Mouse (Mus musculus): Measurements from ENCODE around the gene Olfr480. TPM values are rescaled to one million over a fixed set of nuclear protein-coding genes. Genes with fewer than 3 reads are reported as not detected.

The Olfr480 gene
- polyA plus RNA-seq (2015; fragmentation: Nextera tagmentation; extraction: Ambion mirVana), result not detected in 2 replicates

- 88% methylated on average over 1 of the region's 1 CpGs for WGBS
- H3K4me1 ChIP-seq (ENCODE audit: control insufficient read depth, insufficient read depth, low read depth, low read length), result no peaks in the 10 kb centered on the region
- no peak within 1 kb of the TSS for H3K4me3 ChIP-seq (ENCODE audit: low read length)
- no peaks in the 10 kb centered on the region for H3K36me3 ChIP-seq (ENCODE audit: control insufficient read depth, insufficient read depth, low read length)
- no peak within 1 kb of the TSS for H3K4me2 ChIP-seq (ENCODE audit: low read length)
- ATAC-seq, result no peak
- no peaks in the 10 kb centered on the region for H3K9me3 ChIP-seq (ENCODE audit: control insufficient read depth, low read length)
- no peak within 1 kb of the TSS for H3K9ac ChIP-seq (ENCODE audit: low read depth, low read length)
- H3K27me3 ChIP-seq (replicated peaks; ENCODE audit: control insufficient read depth, insufficient read depth, low read length), result no peaks in the 10 kb centered on the region
- no peak within 1 kb of the TSS for H3K27ac ChIP-seq (ENCODE audit: low read depth, low read length)
Measured at GRCm38 (mm10) chr7:108067246-108067645, at the start of gene Olfr480. Olfr480 (minus strand) TSS chr7:108067346.

- Histone ChIP-seq H3K36me3 (ENCODE audit: control insufficient read depth, insufficient read depth, low read length) (no peaks in the 10 kb centered on the region), H3K9ac (ENCODE audit: low read depth, low read length) (no peak within 1 kb of the TSS), H3K4me3 (ENCODE audit: low read length) (no peak within 1 kb of the TSS), H3K27ac (ENCODE audit: low read depth, low read length) (no peak within 1 kb of the TSS), H3K27me3 (replicated peaks; ENCODE audit: control insufficient read depth, insufficient read depth, low read length) (no peaks in the 10 kb centered on the region), H3K4me2 (ENCODE audit: low read length) (no peak within 1 kb of the TSS), H3K4me1 (ENCODE audit: control insufficient read depth, insufficient read depth, low read depth, low read length) (no peaks in the 10 kb centered on the region), H3K9me3 (ENCODE audit: control insufficient read depth, low read length) (no peaks in the 10 kb centered on the region)
- no peak for ATAC-seq
- 93% methylated on average over 1 of the region's 1 CpGs for WGBS
Measured at GRCm38 (mm10) chr7:108100549-108100948, 33.4 kb upstream of the Olfr480 start, which contains the start of gene Olfr483. Olfr483 (plus strand) TSS chr7:108100849.

GRCm38 (mm10) chr7:108097486-108097885 lies 30.3 kb upstream of the Olfr480 start, which contains the start of gene Olfr482:
Olfr482 (minus strand) TSS chr7:108097586.
- Histone ChIP-seq H3K4me1 (ENCODE audit: control insufficient read depth, insufficient read depth, low read depth, low read length) (no peaks in the 10 kb centered on the region), H3K27me3 (replicated peaks; ENCODE audit: control insufficient read depth, insufficient read depth, low read length) (no peaks in the 10 kb centered on the region), H3K9ac (ENCODE audit: low read depth, low read length) (no peak within 1 kb of the TSS), H3K9me3 (ENCODE audit: control insufficient read depth, low read length) (no peaks in the 10 kb centered on the region), H3K27ac (ENCODE audit: low read depth, low read length) (no peak within 1 kb of the TSS), H3K36me3 (ENCODE audit: control insufficient read depth, insufficient read depth, low read length) (no peaks in the 10 kb centered on the region), H3K4me2 (ENCODE audit: low read length) (no peak within 1 kb of the TSS), H3K4me3 (ENCODE audit: low read length) (no peak within 1 kb of the TSS)
- ATAC-seq, result no peak
- WGBS, result 77% methylated on average over 1 of the region's 1 CpGs

GRCm38 (mm10) chr7:108079555-108079954 lies 12.4 kb upstream of the Olfr480 start, which contains the start of gene Olfr481:
Olfr481 (plus strand) TSS chr7:108079855.
- Histone ChIP-seq H3K9me3 (ENCODE audit: control insufficient read depth, low read length) (no peaks in the 10 kb centered on the region), H3K27ac (ENCODE audit: low read depth, low read length) (no peak within 1 kb of the TSS), H3K36me3 (ENCODE audit: control insufficient read depth, insufficient read depth, low read length) (no peaks in the 10 kb centered on the region), H3K27me3 (replicated peaks; ENCODE audit: control insufficient read depth, insufficient read depth, low read length) (no peaks in the 10 kb centered on the region), H3K4me1 (ENCODE audit: control insufficient read depth, insufficient read depth, low read depth, low read length) (no peaks in the 10 kb centered on the region), H3K4me2 (ENCODE audit: low read length) (no peak within 1 kb of the TSS), H3K4me3 (ENCODE audit: low read length) (no peak within 1 kb of the TSS), H3K9ac (ENCODE audit: low read depth, low read length) (no peak within 1 kb of the TSS)
- ATAC-seq, result no peak

- WGBS, result 92% methylated on average over 2 of the region's 2 CpGs
- ATAC-seq, result no peak
- no peaks in the 10 kb centered on the region for H3K4me1 ChIP-seq (ENCODE audit: control insufficient read depth, insufficient read depth, low read depth, low read length)
Measured at GRCm38 (mm10) chr7:108050393-108050792, 16.8 kb downstream of the Olfr480 start, which contains the start of gene Olfr479. Olfr479 (plus strand) TSS chr7:108050693.

GRCm38 (mm10) chr7:108033889-108034288 lies 33.3 kb downstream of the Olfr480 start, which contains the start of gene Olfr478:
Olfr478 (minus strand) TSS chr7:108033989.
- H3K4me3 ChIP-seq (ENCODE audit: low read length), result no peak within 1 kb of the TSS
- no peak within 1 kb of the TSS for H3K27ac ChIP-seq (ENCODE audit: low read depth, low read length)
- H3K9me3 ChIP-seq (ENCODE audit: control insufficient read depth, low read length), result no peaks in the 10 kb centered on the region
- H3K4me1 ChIP-seq (ENCODE audit: control insufficient read depth, insufficient read depth, low read depth, low read length), result no peaks in the 10 kb centered on the region
- H3K9ac ChIP-seq (ENCODE audit: low read depth, low read length), result no peak within 1 kb of the TSS
- WGBS, result 85% methylated on average over 3 of the region's 3 CpGs
- H3K27me3 ChIP-seq (replicated peaks; ENCODE audit: control insufficient read depth, insufficient read depth, low read length), result no peaks in the 10 kb centered on the region
- ATAC-seq, result no peak
- no peak within 1 kb of the TSS for H3K4me2 ChIP-seq (ENCODE audit: low read length)
- H3K36me3 ChIP-seq (ENCODE audit: control insufficient read depth, insufficient read depth, low read length), result no peaks in the 10 kb centered on the region

More at GRCm38 (mm10) chr7:108050393-108050792, 16.8 kb downstream of the Olfr480 start, which contains the start of gene Olfr479:
- H3K9me3 ChIP-seq (ENCODE audit: control insufficient read depth, low read length), result no peaks in the 10 kb centered on the region
- no peak within 1 kb of the TSS for H3K27ac ChIP-seq (ENCODE audit: low read depth, low read length)
- no peak within 1 kb of the TSS for H3K4me2 ChIP-seq (ENCODE audit: low read length)
- H3K4me3 ChIP-seq (ENCODE audit: low read length), result no peak within 1 kb of the TSS
- H3K9ac ChIP-seq (ENCODE audit: low read depth, low read length), result no peak within 1 kb of the TSS
- H3K27me3 ChIP-seq (replicated peaks; ENCODE audit: control insufficient read depth, insufficient read depth, low read length), result no peaks in the 10 kb centered on the region
- H3K36me3 ChIP-seq (ENCODE audit: control insufficient read depth, insufficient read depth, low read length), result no peaks in the 10 kb centered on the region

Other genes with a start within 250 kb of the Olfr480 start
- not detected in 2 replicates for gene Olfr469, start 241.8 kb downstream of the Olfr480 start, polyA plus RNA-seq (2015; fragmentation: Nextera tagmentation; extraction: Ambion mirVana)
- gene Olfr470, start 219.9 kb downstream of the Olfr480 start, polyA plus RNA-seq (2015; fragmentation: Nextera tagmentation; extraction: Ambion mirVana), result not detected in 2 replicates
- gene Olfr472, start 169.4 kb downstream of the Olfr480 start, polyA plus RNA-seq (2015; fragmentation: Nextera tagmentation; extraction: Ambion mirVana), result not detected in 2 replicates
- gene Olfr473, start 136.9 kb downstream of the Olfr480 start, polyA plus RNA-seq (2015; fragmentation: Nextera tagmentation; extraction: Ambion mirVana), result not detected in 2 replicates
- gene Olfr474, start 112.7 kb downstream of the Olfr480 start, polyA plus RNA-seq (2015; fragmentation: Nextera tagmentation; extraction: Ambion mirVana), result not detected in 2 replicates
- gene Olfr476, start 102.5 kb downstream of the Olfr480 start, polyA plus RNA-seq (2015; fragmentation: Nextera tagmentation; extraction: Ambion mirVana), result not detected in 2 replicates
- not detected in 2 replicates for gene Olfr477, start 80.7 kb downstream of the Olfr480 start, polyA plus RNA-seq (2015; fragmentation: Nextera tagmentation; extraction: Ambion mirVana)
- not detected in 2 replicates for gene Olfr478, start 33.4 kb downstream of the Olfr480 start, polyA plus RNA-seq (2015; fragmentation: Nextera tagmentation; extraction: Ambion mirVana)
- gene Olfr479, start 16.7 kb downstream of the Olfr480 start, polyA plus RNA-seq (2015; fragmentation: Nextera tagmentation; extraction: Ambion mirVana), result not detected in 2 replicates
- not detected in 2 replicates for gene Olfr481, start 12.5 kb upstream of the Olfr480 start, polyA plus RNA-seq (2015; fragmentation: Nextera tagmentation; extraction: Ambion mirVana)
- 0.11 and 0.26 TPM in 2 replicates for gene Olfr482, start 30.2 kb upstream of the Olfr480 start, polyA plus RNA-seq (2015; fragmentation: Nextera tagmentation; extraction: Ambion mirVana)
- gene Olfr483, start 33.5 kb upstream of the Olfr480 start, polyA plus RNA-seq (2015; fragmentation: Nextera tagmentation; extraction: Ambion mirVana), result not detected in 2 replicates
- not detected in 2 replicates for gene Olfr484, start 60.1 kb upstream of the Olfr480 start, polyA plus RNA-seq (2015; fragmentation: Nextera tagmentation; extraction: Ambion mirVana)
- gene Olfr485, start 92.5 kb upstream of the Olfr480 start, polyA plus RNA-seq (2015; fragmentation: Nextera tagmentation; extraction: Ambion mirVana), result not detected in 2 replicates
- not detected in 2 replicates for gene Olfr486, start 105.4 kb upstream of the Olfr480 start, polyA plus RNA-seq (2015; fragmentation: Nextera tagmentation; extraction: Ambion mirVana)
- gene Olfr487, start 147.3 kb upstream of the Olfr480 start, polyA plus RNA-seq (2015; fragmentation: Nextera tagmentation; extraction: Ambion mirVana), result not detected in 2 replicates
- not detected in 2 replicates for gene Olfr488, start 191.0 kb upstream of the Olfr480 start, polyA plus RNA-seq (2015; fragmentation: Nextera tagmentation; extraction: Ambion mirVana)
- gene Olfr490, start 221.6 kb upstream of the Olfr480 start, polyA plus RNA-seq (2015; fragmentation: Nextera tagmentation; extraction: Ambion mirVana), result not detected in 2 replicates
- not detected in 2 replicates for gene Olfr491, start 246.1 kb upstream of the Olfr480 start, polyA plus RNA-seq (2015; fragmentation: Nextera tagmentation; extraction: Ambion mirVana)